8 mouse cellular contexts compared by ENCODE assay signal in genomic region chr6:85239044-85239489, GRCm38 (mm10). TPM values are rescaled to one million over a fixed set of nuclear protein-coding genes. Genes with fewer than 3 reads are reported as not detected.
DNase-seq lines count a peak whose midpoint lies in the region; ATAC-seq and TF ChIP-seq lines count a peak whose summit lies in the region.

No protein-coding gene starts in this region.

- H3K27me3 ChIP-seq in hindbrain, embryonic 10.5 days (ENCODE audit: insufficient read depth, poor library complexity, severe bottlenecking): peaks cover 15% of the 10 kb centered on the region
- 0 out of 2 replicates have a peak, but pooled peaks cover 17% of the 10 kb centered on the region for H3K27me3 ChIP-seq in hindbrain, embryonic 13.5 days
- H3K27me3 ChIP-seq in liver, adult 2 months (ENCODE audit: control insufficient read depth, insufficient read depth, low read length): no peaks in the 10 kb centered on the region
- H3K27me3 ChIP-seq in stomach, postnatal 0 days (ENCODE audit: control insufficient read depth, insufficient read depth, low read length): no peaks in the 10 kb centered on the region

- no peaks in the 10 kb centered on the region for H3K36me3 ChIP-seq in hindbrain, embryonic 10.5 days
- no peaks in the 10 kb centered on the region for H3K36me3 ChIP-seq in hindbrain, embryonic 13.5 days
- no peaks in the 10 kb centered on the region for H3K36me3 ChIP-seq in liver, adult 2 months (ENCODE audit: control insufficient read depth, insufficient read depth, low read length)
- H3K36me3 ChIP-seq in stomach, postnatal 0 days (ENCODE audit: control insufficient read depth, insufficient read depth, low read length): no peaks in the 10 kb centered on the region

- no peak overlapping the region for H3K4me3 ChIP-seq in hindbrain, embryonic 10.5 days
- H3K4me3 ChIP-seq in hindbrain, embryonic 13.5 days: no peak overlapping the region
- no peak overlapping the region for H3K4me3 ChIP-seq in liver, adult 2 months (ENCODE audit: insufficient read depth, low read depth, low read length)
- no peak overlapping the region for H3K4me3 ChIP-seq in stomach, postnatal 0 days (ENCODE audit: low read depth, low read length)

- no peak overlapping the region for H3K4me2 ChIP-seq in hindbrain, embryonic 13.5 days
- peak overlapping the region; percentile 38; the same call in 1 of the 2 replicates for H3K4me2 ChIP-seq in stomach, postnatal 0 days (replicated peaks; ENCODE audit: low read depth)

- no peak overlapping the region for H3K27ac ChIP-seq in hindbrain, embryonic 10.5 days
- H3K27ac ChIP-seq in hindbrain, embryonic 13.5 days: no peak overlapping the region
- H3K27ac ChIP-seq in liver, adult 2 months (replicated peaks; ENCODE audit: insufficient read depth, low read depth, low read length): no peak overlapping the region
- no peak overlapping the region for H3K27ac ChIP-seq in stomach, postnatal 0 days (replicated peaks)

- no peak overlapping the region for H3K9ac ChIP-seq in hindbrain, embryonic 13.5 days
- H3K9ac ChIP-seq in liver, adult 2 months (ENCODE audit: low read depth, low read length): no peak overlapping the region
- H3K9ac ChIP-seq in stomach, postnatal 0 days (ENCODE audit: low read length): no peak overlapping the region

- intact Hi-C loops in gastrocnemius, postnatal 36 days (cut with DNase I): loop anchor here (5.0 kb wide), 1 partner anchor 77 kb away; no protein-coding TSS in a partner anchor

- H3K9me3 ChIP-seq in hindbrain, embryonic 10.5 days: no peaks in the 10 kb centered on the region
- no peaks in the 10 kb centered on the region for H3K9me3 ChIP-seq in hindbrain, embryonic 13.5 days
- H3K9me3 ChIP-seq in stomach, postnatal 0 days (ENCODE audit: control insufficient read depth, low read length): no peaks in the 10 kb centered on the region

- peak; percentile 83 for DNase-seq in hindbrain, embryonic 10.5 days (ENCODE audit: low spot score)
- DNase-seq in cerebellum, postnatal 36 days: peak; percentile 54 to 61
- DNase-seq in gastrocnemius, postnatal 36 days: peak; percentile 54 to 67
- peak; percentile 78 for DNase-seq in kidney, adult 11 months
- peak; percentile 31 for DNase-seq in liver, adult 2 months (ENCODE audit: extremely low read depth, low read depth, low spot score)
- peak; percentile 82 for DNase-seq in stomach, postnatal 0 days (ENCODE audit: low spot score)

- no peaks in the 10 kb centered on the region for H3K79me2 ChIP-seq in liver, adult 2 months (ENCODE audit: control insufficient read depth, insufficient read depth, low read length)

- H3K4me1 ChIP-seq in hindbrain, embryonic 10.5 days (replicated peaks): peaks cover 28% of the 10 kb centered on the region
- H3K4me1 ChIP-seq in hindbrain, embryonic 13.5 days (replicated peaks): peaks cover 7% of the 10 kb centered on the region
- no peaks in the 10 kb centered on the region for H3K4me1 ChIP-seq in liver, adult 2 months (ENCODE audit: control insufficient read depth, insufficient read depth, low read length)
- no peaks in the 10 kb centered on the region for H3K4me1 ChIP-seq in stomach, postnatal 0 days (replicated peaks; ENCODE audit: control insufficient read depth, insufficient read depth)

- TF ChIP-seq CTCF in liver, adult 2 months (IDR thresholded peaks at IDR 0.05; ENCODE audit: low read depth, low read length): peak; percentile 68
- peak; percentile 87 for TF ChIP-seq CTCF in stomach, postnatal 0 days (IDR thresholded peaks at IDR 0.05; ENCODE audit: low read depth)

- no peak for TF ChIP-seq EP300 in stomach, postnatal 0 days (optimal IDR thresholded peaks at IDR 0.05)

- 9% methylated on average over 4 of the region's 4 CpGs for WGBS in hindbrain, embryonic 10.5 days
- WGBS in hindbrain, embryonic 13.5 days: 13% methylated on average over 4 of the region's 4 CpGs
- 18% methylated on average over 4 of the region's 4 CpGs for WGBS in liver, adult 2 months
- 16% methylated on average over 4 of the region's 4 CpGs for WGBS in stomach, postnatal 0 days

- ATAC-seq in hindbrain, embryonic 13.5 days (ENCODE audit: low FRiP score): no peak
- ATAC-seq in monocyte, adult 5-6 weeks (replicated peaks; ENCODE audit: insufficient number of reproducible peaks, low FRiP score, low TSS enrichment, poor library complexity, severe bottlenecking): 0 out of 2 replicates have a peak, but pooled peaks have one; percentile 18
- peak; percentile 56 for ATAC-seq in stomach, postnatal 0 days (ENCODE audit: low FRiP score, low TSS enrichment)

- no peak for TF ChIP-seq POLR2A in liver, adult 2 months (IDR thresholded peaks at IDR 0.05; ENCODE audit: extremely low read depth, insufficient read depth, low read length)

RNA-seq across cellular contexts. Expression of gene Emx1, which starts 51.8 kb away (rescaled TPM):
- 0.52 and 1.0 TPM in 2 replicates for polyA plus RNA-seq in hindbrain, embryonic 10.5 days (2016; fragmentation: Nextera tagmentation; extraction: Ambion mirVana)
- not detected in 2 replicates for polyA plus RNA-seq in hindbrain, embryonic 13.5 days (2015; fragmentation: Nextera tagmentation; extraction: Ambion mirVana)
- total RNA-seq in gastrocnemius, postnatal 36 days (2021): not detected
- not detected in 2 replicates for total RNA-seq in liver, adult 2 months (2014; rRNA removed)
- polyA plus RNA-seq in liver, adult 2 months (2012; rRNA removed): not detected in 2 replicates
- total RNA-seq in monocyte, adult 5-6 weeks (2017): not detected in 3 replicates
- not detected in 2 replicates for polyA plus RNA-seq in stomach, postnatal 0 days (2015; fragmentation: Nextera tagmentation; extraction: Ambion mirVana)

Comparison
In these comparisons a context has a peak if more than half of its experiments do, and no peak if none do; other contexts are left out.
1. DNase-seq: peak in every context shown above with its lines; median percentile 83 in hindbrain, embryonic 10.5 days; 82 in stomach, postnatal 0 days; 78 in kidney, adult 11 months; 60 in gastrocnemius, postnatal 36 days; 58 in cerebellum, postnatal 36 days; 31 in liver, adult 2 months.